Mouse (Mus musculus): ENCODE measurements around the gene Actbl2.

The Actbl2 gene

DNA sequence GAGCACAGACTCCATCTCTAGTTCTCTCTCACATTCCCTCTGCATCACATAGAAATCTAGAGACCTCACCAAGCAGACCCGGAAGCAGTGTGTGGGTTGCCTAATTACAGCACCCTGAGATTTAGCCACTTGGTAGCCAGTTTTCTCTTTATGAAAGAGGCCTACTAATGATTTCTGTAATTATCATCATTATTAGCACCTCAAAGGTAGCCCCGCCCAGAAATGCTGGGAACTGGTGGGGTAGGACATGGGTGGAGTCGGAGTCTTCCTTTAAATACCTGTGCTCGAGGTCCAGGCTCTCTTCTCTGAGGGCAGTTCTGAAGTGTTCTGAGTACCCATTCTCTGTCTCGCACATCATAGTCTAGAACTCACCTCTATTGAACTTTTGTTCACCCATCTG lies at the start of gene Actbl2:
TSS of gene Actbl2 (plus strand) at position 301 of the 400 bp plus-strand sequence.
- DNase-seq (ENCODE audit: low read depth), result no peak

DNA sequence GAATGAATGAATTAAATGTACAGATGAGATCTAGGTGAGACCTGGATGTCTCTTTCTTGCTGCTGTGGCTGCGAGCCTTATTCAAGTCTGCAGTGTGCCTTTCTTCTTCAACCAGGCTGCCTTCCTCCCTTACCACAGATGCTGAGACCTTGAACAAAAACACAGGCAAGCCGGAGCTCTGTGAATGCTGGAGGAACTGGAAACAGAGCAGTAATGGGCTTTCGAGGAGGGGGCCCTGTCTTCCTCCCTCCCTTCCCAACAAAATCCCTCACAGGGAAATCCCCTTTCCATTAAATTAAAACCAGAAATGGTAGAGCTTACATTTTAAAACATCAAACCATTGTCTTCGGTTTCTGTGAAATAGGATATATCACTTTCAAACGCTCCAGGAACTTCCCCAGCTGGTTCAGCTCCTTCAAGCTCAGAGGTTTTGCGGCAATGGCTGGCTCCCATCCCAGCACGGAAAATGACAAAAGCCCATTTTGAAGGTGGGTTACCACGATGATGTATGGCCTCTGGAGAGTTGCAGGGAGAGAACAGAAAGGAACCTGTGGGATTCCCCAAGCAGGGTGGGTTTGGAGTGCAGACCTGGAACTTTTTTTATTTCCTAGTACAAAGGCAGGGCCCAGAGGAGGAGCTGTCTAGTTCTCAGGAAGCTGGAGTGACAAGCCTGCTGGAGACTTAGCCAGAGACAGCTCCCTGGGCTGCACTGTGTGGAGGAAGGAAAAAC lies 44.0 kb upstream of the Actbl2 start:
- no peak for DNase-seq (ENCODE audit: low read depth)

DNA sequence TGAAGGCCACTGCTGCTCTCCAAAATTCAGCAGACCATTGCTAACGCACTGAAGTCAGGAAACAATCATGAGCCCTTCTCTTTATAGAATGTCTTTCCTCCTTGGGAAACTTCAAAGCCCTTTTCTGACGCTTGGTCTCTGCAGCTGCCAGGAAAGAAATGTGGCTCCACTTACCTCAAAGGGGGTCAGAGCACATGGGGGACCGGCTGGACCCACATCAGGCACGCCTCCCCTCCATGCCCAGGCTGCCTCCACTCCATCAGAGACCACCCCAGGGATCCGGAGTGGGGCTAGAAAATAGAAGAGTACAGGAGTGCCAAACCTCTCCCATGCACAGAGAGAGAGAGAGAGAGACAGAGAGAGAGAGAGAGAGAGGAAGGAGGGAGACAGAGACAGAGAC lies 26.0 kb upstream of the Actbl2 start:
- DNase-seq (ENCODE audit: low read depth), result no peak

DNA sequence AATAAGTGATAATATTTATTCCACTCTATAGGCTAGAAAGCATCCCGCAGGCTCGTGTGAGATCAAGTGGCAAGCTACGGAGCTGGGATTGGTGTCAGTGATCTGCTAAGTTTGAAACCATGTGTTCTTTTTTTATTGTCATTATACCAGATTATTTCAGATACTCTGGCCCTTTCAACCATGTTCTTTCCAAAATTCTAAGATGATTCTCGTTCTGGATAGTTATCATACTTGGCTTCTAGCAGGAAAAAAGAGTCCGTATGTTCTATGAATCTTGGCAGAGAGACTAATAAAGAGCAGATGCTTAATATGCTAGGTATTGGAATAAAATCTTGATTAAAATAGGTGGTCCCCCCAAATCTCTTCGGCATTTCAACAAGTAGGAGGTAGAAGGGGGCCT lies 25.3 kb upstream of the Actbl2 start:
- DNase-seq (ENCODE audit: low read depth), result no peak

DNA sequence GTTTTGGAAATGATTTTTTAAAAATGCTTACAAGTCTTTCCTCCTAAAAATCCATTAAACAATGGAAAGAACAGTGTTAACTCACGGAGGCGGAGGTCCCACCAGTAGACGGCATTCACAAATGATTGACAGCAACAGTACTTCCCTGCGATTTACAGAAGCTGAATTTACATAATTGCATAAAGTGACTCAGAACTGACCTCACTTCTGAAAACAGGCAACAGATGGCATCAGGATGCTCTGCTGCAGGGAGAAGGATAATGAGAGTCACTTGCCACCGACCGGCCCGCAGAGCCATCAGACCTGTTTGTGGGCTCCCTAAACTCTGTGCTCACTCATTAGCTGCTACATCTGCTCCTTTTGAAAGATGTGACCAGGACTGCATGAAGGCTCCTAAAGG lies 22.4 kb upstream of the Actbl2 start:
- DNase-seq (ENCODE audit: low read depth), result no peak

DNA sequence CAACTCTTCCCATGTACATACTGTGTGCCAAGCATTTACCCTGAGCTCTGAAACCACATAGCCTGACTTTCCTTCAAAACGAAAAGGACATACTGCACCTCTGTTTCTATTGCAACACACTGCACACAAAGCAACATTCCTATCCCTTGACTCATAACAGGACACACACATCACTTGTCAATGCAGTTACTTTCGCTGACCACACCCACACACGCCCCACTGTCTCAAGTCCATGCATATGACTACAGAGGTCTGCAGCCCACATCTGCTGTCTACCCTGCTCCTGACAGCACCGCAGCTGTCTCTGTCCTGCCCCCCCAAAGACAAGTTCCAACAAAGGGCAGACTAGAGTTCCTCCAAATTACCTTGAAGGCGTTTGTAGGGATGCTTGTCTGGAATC lies 21.5 kb upstream of the Actbl2 start:
- peak; percentile 49 for DNase-seq (ENCODE audit: low read depth)

DNA sequence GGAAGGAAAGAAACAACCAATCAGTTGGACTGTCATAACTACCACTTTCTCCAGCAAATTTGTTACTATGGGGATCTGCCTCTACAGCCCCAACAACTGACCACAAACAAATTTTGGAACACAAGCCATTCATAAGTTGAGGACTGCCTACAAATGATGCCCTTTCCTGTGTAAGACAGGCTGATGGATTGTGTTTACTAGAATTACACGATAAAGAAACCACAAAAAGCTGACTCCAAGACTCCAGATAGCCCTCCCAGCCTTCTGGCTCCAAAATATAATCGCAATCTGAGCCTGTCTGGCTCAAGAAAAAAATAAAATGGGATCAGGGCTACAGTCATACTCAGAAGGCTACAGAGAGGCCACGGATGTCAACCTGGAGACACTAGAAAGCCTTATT lies 20.2 kb upstream of the Actbl2 start:
- DNase-seq (ENCODE audit: low read depth), result peak; percentile 61

DNA sequence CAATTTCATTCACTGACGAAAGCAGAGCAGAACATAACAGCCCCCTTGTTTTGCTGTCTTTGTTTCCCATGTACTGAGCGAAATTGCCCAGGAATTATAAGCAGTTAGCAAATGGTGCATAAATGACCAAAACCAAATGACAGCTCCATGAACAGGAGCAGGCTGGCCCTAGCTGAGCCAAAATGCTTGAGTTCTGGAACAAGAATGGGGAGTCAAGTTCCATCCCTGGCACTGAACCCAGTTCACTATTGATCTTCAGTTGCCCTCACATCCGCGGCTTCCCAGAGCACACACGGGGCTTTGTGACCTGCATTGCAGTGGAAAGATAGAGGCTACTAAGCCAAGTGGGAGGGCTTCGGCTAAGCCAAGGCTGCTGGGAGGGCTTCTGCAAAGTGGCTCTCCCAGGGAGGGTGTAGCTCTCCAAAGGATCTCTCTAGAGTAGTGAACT lies 19.1 kb upstream of the Actbl2 start:
- DNase-seq (ENCODE audit: low read depth), result no peak

DNA sequence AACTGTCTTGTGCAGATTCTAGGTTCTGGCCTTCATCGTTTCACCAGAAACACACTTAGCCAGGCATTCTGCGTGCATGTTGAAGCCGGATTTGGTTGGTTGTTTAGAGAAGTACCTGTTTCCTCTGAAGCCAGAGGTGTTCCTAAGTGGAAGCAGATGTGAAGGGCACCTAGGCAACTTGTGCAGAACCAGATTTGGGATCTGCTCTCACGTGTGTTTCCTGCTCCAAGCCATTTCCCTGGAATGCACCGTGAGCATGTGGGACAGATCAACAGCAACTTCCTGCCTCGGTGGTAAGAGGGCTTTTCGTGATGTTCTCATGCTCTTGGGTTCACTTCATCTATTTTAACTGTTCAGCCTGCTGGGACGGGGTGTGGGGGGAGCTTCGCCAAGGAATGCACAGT lies 18.4 kb upstream of the Actbl2 start:
- no peak for DNase-seq (ENCODE audit: low read depth)

DNA sequence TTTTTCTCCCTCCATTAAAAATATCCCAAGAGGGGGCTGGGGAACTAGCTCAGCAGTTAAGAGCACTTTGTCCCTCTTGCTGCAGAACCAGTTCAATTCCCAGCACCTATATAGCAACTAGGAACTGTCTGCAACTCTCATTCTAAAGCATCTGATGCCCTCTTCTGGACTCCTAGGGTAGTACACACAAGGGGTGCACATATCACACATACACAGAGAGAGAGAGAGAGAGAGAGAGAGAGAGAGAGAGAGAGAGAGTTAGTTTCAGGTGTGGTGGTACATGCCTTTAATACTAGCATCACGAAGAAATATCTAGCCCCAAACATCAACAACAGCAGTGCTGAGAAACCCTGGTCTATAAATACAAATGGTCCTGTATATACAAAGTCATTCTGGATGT lies 17.5 kb upstream of the Actbl2 start:
- DNase-seq (ENCODE audit: low read depth), result no peak

DNA sequence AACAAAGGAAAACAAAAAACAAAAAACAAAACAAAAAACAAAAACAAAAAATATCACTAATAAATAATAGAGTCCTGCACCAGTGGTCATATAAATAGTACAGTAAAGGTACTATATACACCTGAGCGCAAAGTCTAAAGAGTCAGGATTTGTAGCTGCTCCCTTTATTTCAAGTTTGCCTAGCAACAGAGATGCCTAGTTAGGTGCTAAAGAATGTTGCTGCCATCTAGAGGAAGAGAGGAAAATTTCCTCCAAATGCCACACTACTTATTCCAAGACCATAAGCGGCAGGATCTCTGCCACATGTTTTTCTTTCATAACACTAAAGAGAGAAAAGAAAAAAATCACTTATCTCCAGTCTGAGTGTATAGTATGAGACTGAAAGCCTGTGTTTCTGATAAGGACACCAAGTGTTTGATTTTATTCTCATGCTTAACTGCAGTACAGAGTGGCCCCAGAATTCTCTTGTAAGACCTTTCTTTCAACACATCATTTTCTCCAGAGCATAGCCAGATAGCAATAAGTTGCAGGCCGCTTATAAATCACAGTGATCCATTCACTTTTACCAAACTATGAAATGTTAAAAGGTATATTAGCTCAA lies 16.8 kb upstream of the Actbl2 start:
- DNase-seq (ENCODE audit: low read depth), result no peak

DNA sequence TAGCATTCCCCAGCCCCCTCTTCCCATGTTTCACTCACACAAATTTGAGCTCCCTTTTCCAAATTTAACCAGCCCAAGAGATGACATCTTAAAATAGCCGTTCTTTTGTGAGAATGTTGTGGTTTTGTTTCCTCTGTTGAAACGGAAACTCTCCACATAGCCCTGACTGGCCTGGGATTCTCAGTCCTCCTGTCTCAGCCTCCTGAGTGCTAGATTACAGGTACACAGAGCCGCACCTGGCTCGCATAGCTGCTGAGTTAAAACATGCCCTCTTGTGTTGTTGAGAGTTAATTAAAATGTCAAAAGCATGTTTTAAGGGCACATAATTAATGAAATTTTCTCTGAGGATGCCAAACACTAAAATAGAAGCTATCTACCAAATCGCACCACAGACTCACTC lies 3.7 kb upstream of the Actbl2 start:
- no peak for DNase-seq (ENCODE audit: low read depth)

DNA sequence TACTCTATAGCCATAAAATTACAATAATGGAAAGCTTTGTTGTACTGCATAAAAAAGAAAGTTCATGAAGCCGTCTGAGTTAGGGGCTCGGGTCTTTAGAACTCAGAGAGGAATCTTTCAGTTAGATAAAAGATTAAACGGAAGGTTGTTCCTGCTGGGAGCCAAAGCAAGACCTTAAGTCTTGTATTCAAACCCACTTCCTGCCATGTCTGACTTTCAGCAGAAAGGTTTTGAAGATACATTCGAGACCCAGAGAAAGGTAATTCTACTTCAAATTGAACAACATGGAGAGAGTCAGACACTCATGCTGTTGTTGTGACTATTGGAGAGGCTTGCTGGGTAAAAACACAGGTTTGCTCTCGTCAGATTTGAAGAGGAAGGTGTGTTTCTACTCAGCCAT lies 3.0 kb upstream of the Actbl2 start:
- no peak for DNase-seq (ENCODE audit: low read depth)

DNA sequence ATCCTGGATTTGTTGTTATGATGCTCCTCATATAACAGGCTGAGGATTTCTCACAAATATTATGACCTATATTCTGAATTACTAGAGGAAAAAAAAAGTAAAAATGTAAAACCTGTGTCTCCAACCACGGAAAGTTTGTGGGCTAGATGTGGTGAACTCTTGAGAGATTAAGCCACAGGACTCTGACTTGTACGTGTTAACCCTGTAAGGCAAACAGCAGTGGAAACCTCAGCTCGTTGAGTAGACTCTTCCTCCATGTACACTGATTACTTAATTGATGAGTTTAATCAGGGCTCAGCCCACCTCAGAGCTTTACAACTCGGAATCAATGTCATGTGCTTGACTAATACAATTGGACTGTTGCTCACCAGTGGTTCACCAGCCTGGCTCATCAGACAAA lies 3.2 kb downstream of the Actbl2 start:
- no peak for DNase-seq (ENCODE audit: low read depth)

DNA sequence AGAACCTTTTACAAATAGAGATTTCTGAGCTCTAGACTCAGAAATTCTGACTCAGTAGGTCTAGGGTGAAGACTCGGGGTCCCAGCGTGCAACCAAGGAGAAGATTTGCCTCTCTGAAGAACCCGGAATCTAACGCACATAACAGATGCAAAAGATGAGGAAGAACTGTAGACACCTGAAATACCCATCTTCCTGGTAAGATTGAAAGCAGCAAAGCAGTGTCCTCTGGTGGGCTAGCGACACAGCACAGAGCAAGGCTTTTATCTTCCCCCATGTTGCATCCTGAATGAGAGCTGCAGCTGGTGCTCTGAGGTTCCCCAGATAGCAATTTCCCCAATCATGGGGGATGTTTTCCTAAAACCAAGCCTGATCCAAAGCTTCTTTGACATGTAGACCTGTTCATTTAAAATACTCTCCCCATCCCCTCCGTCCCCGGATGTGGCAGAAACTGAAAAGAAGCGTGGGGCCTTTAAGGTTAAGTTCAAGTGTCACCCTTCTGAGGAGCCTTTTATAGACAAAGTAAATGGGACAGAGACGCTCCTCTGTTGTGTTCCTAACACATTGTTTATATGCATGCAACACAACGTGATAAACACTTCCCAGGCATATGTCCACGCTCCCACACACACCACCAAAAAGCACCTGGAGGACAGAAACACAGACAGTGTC lies 3.7 kb downstream of the Actbl2 start:
- no peak for DNase-seq (ENCODE audit: low read depth)

DNA sequence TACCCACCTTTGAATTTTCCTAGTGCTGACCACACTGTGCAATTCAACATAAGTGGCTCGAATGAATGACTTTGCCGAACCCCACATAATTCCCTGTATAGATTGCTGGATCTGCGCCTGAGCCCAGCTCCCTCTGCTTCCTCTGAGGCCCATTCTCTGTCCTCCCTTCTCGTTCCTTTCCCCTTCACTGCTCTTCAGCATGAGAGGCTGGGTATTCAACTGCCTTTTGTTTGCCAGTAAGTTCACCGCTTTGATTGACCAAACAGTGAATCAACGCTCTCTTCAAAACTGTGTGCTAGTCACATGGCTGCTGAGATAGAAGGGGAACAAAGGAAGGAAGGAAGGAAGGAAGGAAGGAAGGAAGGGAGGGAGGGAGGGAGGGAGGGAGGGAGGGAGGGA lies 4.3 kb downstream of the Actbl2 start:
- DNase-seq (ENCODE audit: low read depth), result no peak

DNA sequence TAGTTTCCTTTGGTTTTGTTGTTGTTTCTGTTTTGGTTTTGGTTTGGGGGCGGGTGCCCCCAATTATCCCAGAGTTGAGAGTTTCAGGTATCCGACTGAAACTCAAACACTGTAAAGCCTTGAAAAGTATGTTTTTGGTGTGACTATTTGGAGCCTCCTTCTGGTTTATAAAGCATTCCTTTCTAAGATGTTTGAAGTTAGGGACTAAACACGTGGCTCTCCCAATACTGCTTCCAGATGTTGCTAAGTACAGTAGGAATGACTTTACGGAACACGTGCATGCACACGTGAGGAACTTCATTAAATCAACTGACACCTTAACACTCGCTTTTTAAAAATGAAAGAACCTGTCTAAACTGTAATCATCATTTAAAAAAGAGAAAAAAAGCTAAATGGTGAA lies 4.9 kb downstream of the Actbl2 start:
- no peak for DNase-seq (ENCODE audit: low read depth)

DNA sequence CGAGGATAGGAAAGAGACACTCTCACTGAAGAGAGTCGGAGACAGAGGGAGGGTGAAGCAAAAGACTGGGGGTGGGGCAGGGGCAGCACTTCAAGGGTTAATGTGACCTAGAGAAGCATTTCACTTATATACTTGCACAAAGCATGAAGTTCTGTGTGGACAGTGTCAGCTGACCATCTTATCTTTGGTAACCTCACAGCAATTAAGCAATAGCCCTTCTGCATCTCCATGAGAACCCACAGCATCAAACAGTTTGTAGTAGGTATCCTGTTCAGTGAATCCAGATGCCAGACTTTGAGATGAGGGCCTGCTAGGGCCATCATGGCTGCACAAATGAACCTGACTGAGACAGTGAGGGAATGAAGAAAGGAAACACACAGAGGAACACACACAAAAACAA lies 8.4 kb downstream of the Actbl2 start:
- DNase-seq (ENCODE audit: low read depth), result no peak

DNA sequence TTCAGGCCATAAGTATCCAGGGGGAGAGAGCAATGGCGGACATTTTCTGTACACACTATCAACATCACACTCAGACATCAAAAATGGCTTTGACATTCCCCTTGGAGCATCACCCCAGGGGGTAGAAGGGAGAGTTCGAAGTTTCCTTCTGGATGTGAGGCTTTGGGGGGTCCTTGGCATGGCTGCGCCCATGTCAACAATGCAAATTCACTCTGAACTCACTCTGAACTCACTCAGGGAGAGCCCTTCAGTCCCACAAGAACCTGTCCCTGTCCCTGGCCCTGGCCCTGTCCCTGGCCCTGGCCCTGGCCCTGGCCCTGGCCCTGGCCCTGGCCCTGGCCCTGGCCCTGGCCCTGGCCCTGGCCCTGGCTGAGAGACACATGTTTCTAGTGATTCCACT lies 8.9 kb downstream of the Actbl2 start:
- no peak for DNase-seq (ENCODE audit: low read depth)

DNA sequence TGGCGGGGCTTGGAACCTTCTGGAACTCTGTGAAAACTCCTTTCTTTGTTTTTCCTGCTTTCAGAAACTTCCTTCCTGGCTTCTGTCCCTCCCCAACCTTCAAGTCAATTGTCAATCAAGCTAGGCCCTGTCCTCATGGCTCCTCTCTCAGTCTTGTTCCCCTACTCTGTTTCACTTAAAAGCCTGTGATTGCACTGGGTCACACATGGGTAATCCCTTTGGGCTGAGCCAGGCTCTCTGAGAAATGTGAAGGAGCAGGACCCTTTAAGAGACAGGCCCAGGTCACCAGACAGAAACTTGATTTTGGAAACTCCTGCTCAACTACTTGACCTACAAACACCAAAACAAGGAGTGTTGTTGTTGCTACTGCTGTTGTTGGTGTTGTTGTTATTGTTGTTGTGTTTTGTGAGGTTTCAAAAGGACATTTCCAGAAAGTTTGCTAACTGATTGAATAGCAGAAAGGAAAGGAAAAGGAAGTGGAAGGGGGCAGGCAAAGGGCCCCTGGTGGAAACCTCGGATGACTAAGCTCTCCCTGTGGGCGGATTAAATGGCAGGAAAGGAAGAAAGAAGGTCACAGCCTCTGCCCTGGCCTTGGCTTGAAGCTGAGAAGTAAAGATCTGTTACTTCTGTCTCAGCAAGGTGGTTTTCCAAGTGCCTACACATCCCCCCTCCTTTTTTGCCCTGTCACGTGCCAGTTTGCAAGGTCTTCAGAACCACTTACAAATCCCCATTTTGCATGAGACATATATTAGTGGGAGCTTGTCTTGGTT lies 10.6 kb downstream of the Actbl2 start:
- DNase-seq (ENCODE audit: low read depth), result no peak

DNA sequence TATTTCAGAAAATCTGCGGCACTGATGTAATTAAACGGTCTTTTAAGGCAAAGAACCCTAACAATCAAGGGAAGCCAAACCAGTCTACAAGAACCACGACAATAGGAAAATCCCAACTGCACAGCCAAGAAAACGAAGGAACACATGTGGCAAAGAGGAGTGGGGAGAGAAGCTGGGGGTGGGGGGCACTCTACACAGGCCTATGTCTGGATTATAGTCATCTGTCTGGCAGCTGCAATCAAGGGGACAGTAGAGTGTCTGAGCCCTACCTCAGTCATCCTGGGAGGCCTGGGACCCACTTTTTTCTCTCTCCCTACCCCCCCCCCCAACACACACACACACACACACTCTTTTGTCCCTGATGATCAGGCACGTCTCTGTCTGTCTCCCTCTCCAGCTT lies 12.0 kb downstream of the Actbl2 start:
- DNase-seq (ENCODE audit: low read depth), result no peak

DNA sequence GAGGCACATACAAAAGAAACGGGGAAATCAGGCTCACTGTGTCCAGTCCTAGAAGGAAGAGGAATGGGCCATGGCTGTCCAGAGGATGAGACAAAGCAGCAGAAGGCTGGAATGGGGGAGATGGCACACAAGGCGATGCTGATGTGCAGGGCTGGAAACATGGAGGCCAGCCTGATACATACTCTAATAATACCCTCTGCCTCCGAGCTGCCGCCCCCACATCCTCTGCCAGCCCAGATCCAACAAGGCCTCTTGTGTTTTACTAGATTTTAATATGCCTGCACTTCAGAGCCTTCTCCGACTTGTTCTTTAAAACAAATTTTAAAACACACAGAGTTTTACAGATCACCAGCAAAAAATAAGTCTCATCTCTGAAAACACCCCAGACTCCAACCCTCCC lies 14.2 kb downstream of the Actbl2 start:
- no peak for DNase-seq (ENCODE audit: low read depth)
